Mouse (Mus musculus): ENCODE measurements around the gene Mrpl27. TPM values are rescaled to one million over a fixed set of nuclear protein-coding genes. Genes with fewer than 3 reads are reported as not detected.

Mrpl27 gene
- polyA plus RNA-seq, 1 experiment from 2014 or later: 137 TPM

GRCm38 (mm10) chr11:94701401-94702215 lies 48.0 kb downstream of the Mrpl27 start:
- no peak overlapping the region for H3K4me3 ChIP-seq (ENCODE audit: low read depth, low read length)
- no peak for TF ChIP-seq CTCF (IDR thresholded peaks at IDR 0.05; ENCODE audit: low read depth)
- H3K4me2 ChIP-seq: peak overlapping the region; percentile 50
- H3K9me3 ChIP-seq (ENCODE audit: low read depth, low read length): no peaks in the 10 kb centered on the region
- no peaks in the 10 kb centered on the region for H3K36me3 ChIP-seq (ENCODE audit: insufficient read depth)
- ATAC-seq (ENCODE audit: insufficient read depth): no peak
- DNase-seq: peak; percentile 65
- 25% methylated on average over 27 of the region's 27 CpGs for WGBS
- 0 out of 2 replicates have a peak, but pooled peaks cover 4% of the 10 kb centered on the region for H3K27me3 ChIP-seq (ENCODE audit: insufficient read depth, low read length)
- H3K9ac ChIP-seq: 0 out of 2 replicates have a peak overlapping the region, but pooled peaks have one; percentile 13
- peaks cover 3% of the 10 kb centered on the region; the same call in 1 of the 2 replicates for H3K4me1 ChIP-seq (ENCODE audit: insufficient read depth)
- H3K27ac ChIP-seq (ENCODE audit: low read depth): peak overlapping the region; percentile 21; the same call in 1 of the 2 replicates

GRCm38 (mm10) chr11:94702216-94702610 lies 48.6 kb downstream of the Mrpl27 start:
- H3K9ac ChIP-seq: 0 out of 2 replicates have a peak overlapping the region, but pooled peaks have one; percentile 13
- ATAC-seq (ENCODE audit: insufficient read depth) (no peak), DNase-seq (no peak)
- no peaks in the 10 kb centered on the region for H3K36me3 ChIP-seq (ENCODE audit: insufficient read depth)
- H3K9me3 ChIP-seq (ENCODE audit: low read depth, low read length): no peaks in the 10 kb centered on the region
- TF ChIP-seq CTCF (IDR thresholded peaks at IDR 0.05; ENCODE audit: low read depth): no peak
- H3K27me3 ChIP-seq (ENCODE audit: insufficient read depth, low read length): 0 out of 2 replicates have a peak, but pooled peaks cover 4% of the 10 kb centered on the region
- 15% methylated on average over 3 of the region's 3 CpGs for WGBS
- no peak overlapping the region for H3K4me3 ChIP-seq (ENCODE audit: low read depth, low read length)
- peak overlapping the region; percentile 21; the same call in 1 of the 2 replicates for H3K27ac ChIP-seq (ENCODE audit: low read depth)
- H3K4me2 ChIP-seq: peak overlapping the region; percentile 50
- peaks cover 3% of the 10 kb centered on the region; the same call in 1 of the 2 replicates for H3K4me1 ChIP-seq (ENCODE audit: insufficient read depth)

GRCm38 (mm10) chr11:94704020-94704419 lies 50.5 kb downstream of the Mrpl27 start:
- Histone ChIP-seq H3K4me3 (ENCODE audit: low read depth, low read length) (no peak overlapping the region), H3K36me3 (ENCODE audit: insufficient read depth) (no peaks in the 10 kb centered on the region), H3K9ac (no peak overlapping the region), H3K9me3 (ENCODE audit: low read depth, low read length) (no peaks in the 10 kb centered on the region), H3K27me3 (ENCODE audit: insufficient read depth, low read length) (0 out of 2 replicates have a peak, but pooled peaks cover 4% of the 10 kb centered on the region), H3K4me2 (0 out of 2 replicates have a peak overlapping the region, but pooled peaks have one; percentile 10), H3K4me1 (ENCODE audit: insufficient read depth) (peaks cover 3% of the 10 kb centered on the region; the same call in 1 of the 2 replicates), H3K27ac (ENCODE audit: low read depth) (peak overlapping the region; percentile 78)
- WGBS: 27% methylated on average over 7 of the region's 7 CpGs
- peak; percentile 81 for DNase-seq
- peak; percentile 60; the same call in 1 of the 2 replicates for ATAC-seq (ENCODE audit: insufficient read depth)
- peak; percentile 61 for TF ChIP-seq CTCF (IDR thresholded peaks at IDR 0.05; ENCODE audit: low read depth)

- WGBS: 39% methylated on average over 5 of the region's 5 CpGs
- Histone ChIP-seq H3K9ac (no peak within 1 kb of the TSS), H3K9me3 (ENCODE audit: low read depth, low read length) (no peaks in the 10 kb centered on the region), H3K4me2 (0 out of 2 replicates have a peak within 1 kb of the TSS, but pooled peaks have one; percentile 10), H3K36me3 (ENCODE audit: insufficient read depth) (no peaks in the 10 kb centered on the region), H3K27ac (ENCODE audit: low read depth) (peak within 1 kb of the TSS; percentile 78), H3K27me3 (ENCODE audit: insufficient read depth, low read length) (0 out of 2 replicates have a peak, but pooled peaks cover 4% of the 10 kb centered on the region), H3K4me3 (ENCODE audit: low read depth, low read length) (no peak within 1 kb of the TSS), H3K4me1 (ENCODE audit: insufficient read depth) (peaks cover 3% of the 10 kb centered on the region; the same call in 1 of the 2 replicates)
- no peak for TF ChIP-seq CTCF (IDR thresholded peaks at IDR 0.05; ENCODE audit: low read depth)
- ATAC-seq (ENCODE audit: insufficient read depth): peak; percentile 84
- peak; percentile 93 for DNase-seq
Observed at GRCm38 (mm10) chr11:94704472-94704871, 50.9 kb downstream of the Mrpl27 start, which contains the start of gene Gm11541. TSS of gene Gm11541 (minus strand) at chr11:94704499.

Other genes with a start within 250 kb of the Mrpl27 start
- gene Cacna1g, start 179.6 kb upstream of the Mrpl27 start, polyA plus RNA-seq (2014; fragmentation: Nextera tagmentation; extraction: Ambion mirVana): 12.9 and 13.5 TPM in 2 replicates
- gene Spata20, start 167.6 kb upstream of the Mrpl27 start, polyA plus RNA-seq (2014; fragmentation: Nextera tagmentation; extraction: Ambion mirVana): 0.42 TPM in 1 of 2 replicates, not detected in the other
- 14.1 and 15.9 TPM in 2 replicates for gene Epn3, start 153.8 kb upstream of the Mrpl27 start, polyA plus RNA-seq (2014; fragmentation: Nextera tagmentation; extraction: Ambion mirVana)
- gene Mycbpap, start 132.0 kb upstream of the Mrpl27 start, polyA plus RNA-seq (2014; fragmentation: Nextera tagmentation; extraction: Ambion mirVana): 3.2 and 3.3 TPM in 2 replicates
- 3.6 and 4.2 TPM in 2 replicates for gene Rsad1, start 104.5 kb upstream of the Mrpl27 start, polyA plus RNA-seq (2014; fragmentation: Nextera tagmentation; extraction: Ambion mirVana)
- gene Chad, start 88.7 kb upstream of the Mrpl27 start, polyA plus RNA-seq (2014; fragmentation: Nextera tagmentation; extraction: Ambion mirVana): 1.6 and 2.0 TPM in 2 replicates
- 10.2 and 10.4 TPM in 2 replicates for gene Acsf2, start 51.9 kb upstream of the Mrpl27 start, polyA plus RNA-seq (2014; fragmentation: Nextera tagmentation; extraction: Ambion mirVana)
- 211 and 222 TPM in 2 replicates for gene Lrrc59, start 24.0 kb upstream of the Mrpl27 start, polyA plus RNA-seq (2014; fragmentation: Nextera tagmentation; extraction: Ambion mirVana)
- 30.0 and 35.4 TPM in 2 replicates for gene Eme1, start 197 bp downstream of the Mrpl27 start, polyA plus RNA-seq (2014; fragmentation: Nextera tagmentation; extraction: Ambion mirVana)
- gene Xylt2, start 23.7 kb downstream of the Mrpl27 start, polyA plus RNA-seq (2014; fragmentation: Nextera tagmentation; extraction: Ambion mirVana): 25.0 and 31.5 TPM in 2 replicates
- gene Gm11541, start 50.7 kb downstream of the Mrpl27 start, polyA plus RNA-seq (2014; fragmentation: Nextera tagmentation; extraction: Ambion mirVana): 1.5 and 2.0 TPM in 2 replicates
- gene Cdc34b, start 88.0 kb downstream of the Mrpl27 start, polyA plus RNA-seq (2014; fragmentation: Nextera tagmentation; extraction: Ambion mirVana): 0.20 and 0.21 TPM in 2 replicates
- not detected in 2 replicates for gene Tmem92, start 128.9 kb downstream of the Mrpl27 start, polyA plus RNA-seq (2014; fragmentation: Nextera tagmentation; extraction: Ambion mirVana)

Data from lung, embryonic 14.5 days (tissue).